Mouse (Mus musculus): ENCODE measurements at regions not wholly inside any gene's neighbourhood (a gene's known extent, or its start where the extent isn't known, plus 50 kb on each side); places are given as distances from the start of the nearest gene placed in this dataset.
"Not testable (repeated sequence)": the region's sequence is repeated elsewhere in the genome, so short reads cannot be mapped to it uniquely, and the experiment has no call there.

DNA sequence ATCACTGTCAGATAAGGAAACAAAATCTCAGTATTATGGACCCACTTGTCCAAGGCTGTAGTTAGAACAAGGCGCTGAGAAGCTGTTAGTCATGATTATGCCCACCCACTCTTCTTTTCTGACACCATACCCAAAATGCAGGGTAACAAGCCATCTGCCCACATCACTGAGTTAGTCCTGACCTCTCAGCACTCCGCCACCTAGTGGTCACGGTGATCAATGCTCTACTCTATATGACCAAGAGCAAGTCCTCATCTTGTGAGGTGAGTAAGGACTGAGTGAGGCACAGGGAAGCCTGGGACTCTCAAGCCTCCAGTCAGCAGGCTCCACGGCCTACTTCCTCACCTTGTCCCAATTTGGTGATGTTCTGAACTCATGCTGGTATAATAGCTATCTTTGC, 409.7 kb upstream of the Gdi2 start:
- TF ChIP-seq GATA1 (IDR thresholded peaks at IDR 0.05; ENCODE audit: borderline replicate concordance, low read length); FLI1 (IDR thresholded peaks at IDR 0.05; ENCODE audit: low read length): not testable (repeated sequence)

Measured in megakaryocyte, embryonic 14.5 days (primary cell).